Mouse (Mus musculus) right cerebral cortex, postnatal 10 days (tissue): Measurements from ENCODE around the gene Ckmt2.

Experiments
- DNase-seq, 2 experiments: peaks; one replicate each; pipeline ENCODE4 v3.0.0; 2021; ENCODE audit warnings: low spot score in 2 of 2

Gene Ckmt2

GRCm38 (mm10) chr13:91876741-91877349, at the start of gene Ckmt2:
Ckmt2 (minus strand) TSS chr13:91876885.
- DNase-seq, result no peak

- no peak for DNase-seq
Observed at GRCm38 (mm10) chr13:91921010-91921409, 44.3 kb upstream of the Ckmt2 start.

GRCm38 (mm10) chr13:91918764-91919163, 42.1 kb upstream of the Ckmt2 start:
- no peak for DNase-seq

GRCm38 (mm10) chr13:91917835-91918234, 41.1 kb upstream of the Ckmt2 start:
- no peak for DNase-seq

- no peak for DNase-seq
Observed at GRCm38 (mm10) chr13:91916308-91916707, 39.6 kb upstream of the Ckmt2 start.

GRCm38 (mm10) chr13:91915582-91916239, 39.0 kb upstream of the Ckmt2 start:
- DNase-seq, result peak; percentile 62 to 72

GRCm38 (mm10) chr13:91915192-91915581, 38.5 kb upstream of the Ckmt2 start:
- no peak for DNase-seq

GRCm38 (mm10) chr13:91911652-91912051, 35.0 kb upstream of the Ckmt2 start:
- DNase-seq, result no peak

- DNase-seq, result no peak
Observed at GRCm38 (mm10) chr13:91911211-91911610, 34.5 kb upstream of the Ckmt2 start.

- DNase-seq, result peak; percentile 85 to 88
Observed at GRCm38 (mm10) chr13:91908202-91908980, 31.7 kb upstream of the Ckmt2 start.

GRCm38 (mm10) chr13:91906338-91906737, 29.7 kb upstream of the Ckmt2 start:
- DNase-seq, result no peak

GRCm38 (mm10) chr13:91896476-91896875, 19.8 kb upstream of the Ckmt2 start:
- DNase-seq, result no peak

GRCm38 (mm10) chr13:91893132-91893531, 16.4 kb upstream of the Ckmt2 start:
- no peak for DNase-seq

- DNase-seq, result no peak
Observed at GRCm38 (mm10) chr13:91890031-91890619, 13.4 kb upstream of the Ckmt2 start.

GRCm38 (mm10) chr13:91884714-91885386, 8.2 kb upstream of the Ckmt2 start:
- no peak for DNase-seq

GRCm38 (mm10) chr13:91881837-91882480, 5.3 kb upstream of the Ckmt2 start:
- DNase-seq, result peak; percentile 85 to 87

GRCm38 (mm10) chr13:91880256-91880655, 3.6 kb upstream of the Ckmt2 start:
- no peak for DNase-seq

- DNase-seq, result no peak
Observed at GRCm38 (mm10) chr13:91877996-91878395, 1.3 kb upstream of the Ckmt2 start.

GRCm38 (mm10) chr13:91877350-91877749, 665 bp upstream of the Ckmt2 start:
- DNase-seq, result no peak

GRCm38 (mm10) chr13:91875581-91875980, 1.1 kb downstream of the Ckmt2 start:
- no peak for DNase-seq

GRCm38 (mm10) chr13:91874565-91874964, 2.1 kb downstream of the Ckmt2 start:
- DNase-seq, result no peak
